Mouse (Mus musculus) lung, postnatal 0 days (tissue): ENCODE data around the gene Stat3.

Source experiments
- CTCF ChIP-seq: IDR thresholded peaks from 2 replicates; pipeline ENCODE4 v1.5.1; 2016; ENCODE audit warnings: antibody characterized with exemption, mild to moderate bottlenecking
- EP300 ChIP-seq: IDR thresholded peaks from 2 replicates; pipeline ENCODE4 v1.6.1; 2016; ENCODE audit warnings: antibody characterized with exemption, mild to moderate bottlenecking, control low read depth

- TF ChIP-seq EP300 (no peak), CTCF (no peak)
These were observed 51.0 kb downstream of the Stat3 start for GRCm38 (mm10) chr11:100888348-100888820.
